Mouse (Mus musculus) Muller cell, postnatal 12 days (primary cell): ENCODE measurements around the gene Cmc1.

Experiments
- DNase-seq: peaks from one replicate; pipeline ENCODE4 v3.0.0-alpha.2; 2015; ENCODE audit errors: inconsistent ontology term

Gene Cmc1

DNA sequence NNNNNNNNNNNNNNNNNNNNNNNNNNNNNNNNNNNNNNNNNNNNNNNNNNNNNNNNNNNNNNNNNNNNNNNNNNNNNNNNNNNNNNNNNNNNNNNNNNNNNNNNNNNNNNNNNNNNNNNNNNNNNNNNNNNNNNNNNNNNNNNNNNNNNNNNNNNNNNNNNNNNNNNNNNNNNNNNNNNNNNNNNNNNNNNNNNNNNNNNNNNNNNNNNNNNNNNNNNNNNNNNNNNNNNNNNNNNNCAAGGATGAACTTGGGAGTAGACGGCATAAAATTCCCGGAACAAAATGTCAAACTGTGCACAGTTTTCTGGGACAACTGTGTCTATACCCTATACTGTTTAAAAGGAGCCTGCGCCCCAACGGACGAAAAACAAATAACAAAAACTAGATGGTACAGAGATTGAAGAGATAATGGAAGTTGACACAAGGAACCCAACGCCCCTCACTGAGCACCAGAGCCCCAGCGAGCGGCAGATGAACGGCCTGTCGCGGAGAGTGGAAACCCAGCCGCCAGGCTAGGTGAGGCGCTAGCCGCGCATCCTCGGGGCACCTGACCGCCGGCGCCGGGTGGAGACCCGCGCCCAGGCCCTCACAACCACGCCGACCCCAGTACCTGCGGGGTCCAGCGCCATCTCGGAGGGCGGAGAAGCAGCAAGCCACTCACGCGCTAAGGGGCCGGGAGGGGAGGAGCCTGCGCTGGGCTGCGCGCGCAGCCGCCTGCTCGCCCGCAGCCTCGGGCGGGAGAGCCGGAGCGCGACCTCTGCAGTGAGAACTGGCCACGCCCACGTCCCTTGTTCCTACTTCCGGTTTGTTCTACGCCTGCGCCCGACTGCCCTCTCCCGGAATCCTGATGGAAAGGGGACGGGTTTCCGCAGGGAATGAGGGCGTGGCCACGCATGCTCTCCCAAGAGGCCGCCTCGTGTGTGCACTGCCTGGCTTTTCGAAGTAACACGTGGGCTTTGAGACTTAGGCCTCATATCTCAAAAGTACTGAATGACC lies at the start of gene Cmc1:
Gene Cmc1, minus strand, starts transcription at position 771 of the 996 bp plus-strand sequence.
- DNase-seq, result peak; percentile 97

DNA sequence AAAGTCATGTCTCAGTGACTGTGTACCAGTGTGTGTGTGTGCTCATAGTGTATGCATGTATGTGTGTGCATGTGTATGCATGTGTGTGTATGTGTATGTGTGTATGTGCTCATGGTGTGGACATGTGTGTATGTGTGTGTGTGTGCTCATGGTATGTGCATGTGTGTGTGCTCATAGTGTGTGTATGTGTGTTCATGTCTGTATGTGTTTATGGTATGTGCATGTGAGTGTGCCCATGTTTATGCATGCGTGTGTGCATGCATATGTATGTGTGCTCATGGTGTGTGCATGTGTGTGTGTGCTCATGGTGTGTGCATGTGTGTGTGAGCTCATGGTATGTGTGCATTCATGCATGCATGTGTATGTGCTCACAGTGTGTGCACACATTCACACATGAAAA lies 48.6 kb upstream of the Cmc1 start:
- DNase-seq, result no peak

- peak; percentile 47 for DNase-seq
Observed at GRCm38 (mm10) chr9:118196661-118197390, 46.8 kb upstream of the Cmc1 start.

- no peak for DNase-seq
Observed at GRCm38 (mm10) chr9:118193263-118193662, 43.3 kb upstream of the Cmc1 start.

DNA sequence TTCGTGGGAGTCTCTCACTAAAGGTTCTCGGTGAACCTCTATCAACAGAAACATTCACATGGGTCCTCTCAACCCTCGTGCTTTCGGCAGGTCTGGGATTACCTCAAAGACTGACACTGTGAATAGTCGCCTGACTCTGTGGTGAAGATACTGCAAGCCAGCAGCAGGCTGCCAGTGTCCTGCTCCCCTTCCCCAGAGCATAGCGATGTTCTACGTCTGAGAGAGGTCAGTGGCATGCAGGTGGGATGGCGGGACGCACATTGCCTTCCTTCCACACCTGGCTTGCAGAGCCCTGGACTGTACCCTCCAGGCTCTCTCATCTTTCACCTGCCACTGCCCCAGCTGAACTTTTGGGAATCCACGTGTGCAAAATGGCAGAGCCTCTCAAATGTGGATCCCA lies 41.3 kb upstream of the Cmc1 start:
- no peak for DNase-seq

DNA sequence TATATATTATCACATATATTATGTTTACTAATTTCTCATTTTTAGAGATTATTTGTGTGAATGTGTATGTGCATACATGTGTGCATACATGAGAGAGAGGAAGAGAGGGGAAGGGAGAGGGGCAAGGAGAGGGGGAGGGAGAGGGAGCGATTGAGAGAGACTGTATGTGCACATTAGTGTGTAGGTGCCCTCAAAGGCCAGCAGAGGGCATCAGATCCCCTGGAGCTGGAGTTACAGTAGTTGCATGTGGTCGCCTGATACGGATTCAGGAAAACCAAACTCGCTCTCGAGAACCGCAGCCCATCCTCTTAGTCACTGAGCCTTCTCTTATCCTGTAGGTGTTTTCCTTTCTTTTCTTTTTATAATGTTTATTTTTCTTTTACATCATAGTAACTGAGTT lies 38.4 kb upstream of the Cmc1 start:
- no peak for DNase-seq

GRCm38 (mm10) chr9:118187420-118187819 lies 37.4 kb upstream of the Cmc1 start:
- no peak for DNase-seq

- DNase-seq, result no peak
Observed at GRCm38 (mm10) chr9:118186776-118187175, 36.8 kb upstream of the Cmc1 start.

GRCm38 (mm10) chr9:118179136-118180025 lies 29.4 kb upstream of the Cmc1 start:
- DNase-seq, result no peak

DNA sequence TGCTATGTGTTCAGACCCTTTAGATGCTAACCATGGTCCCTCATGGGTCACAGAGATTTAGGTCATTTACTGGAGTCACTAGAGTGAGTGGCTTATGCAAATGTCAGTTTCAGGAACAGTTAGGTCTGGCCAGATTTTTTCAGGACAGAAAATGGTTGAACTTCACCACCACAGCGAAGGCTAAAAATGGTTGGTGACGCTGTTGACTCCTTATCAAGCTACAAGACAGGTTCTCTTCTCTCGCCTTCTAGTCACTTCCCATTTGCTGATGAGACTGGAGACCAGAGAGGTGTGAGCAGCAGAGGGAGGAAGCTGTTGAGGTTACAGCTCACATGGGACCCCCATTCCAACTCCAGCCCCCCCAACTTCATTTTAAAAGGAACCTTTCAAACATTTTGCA lies 26.7 kb upstream of the Cmc1 start:
- no peak for DNase-seq

- no peak for DNase-seq
Observed at GRCm38 (mm10) chr9:118175411-118175810, 25.4 kb upstream of the Cmc1 start.

GRCm38 (mm10) chr9:118173086-118173485 lies 23.1 kb upstream of the Cmc1 start:
- DNase-seq, result no peak

- DNase-seq, result no peak
Observed at GRCm38 (mm10) chr9:118168544-118168943, 18.6 kb upstream of the Cmc1 start.

GRCm38 (mm10) chr9:118167606-118168005 lies 17.6 kb upstream of the Cmc1 start:
- DNase-seq, result no peak

DNA sequence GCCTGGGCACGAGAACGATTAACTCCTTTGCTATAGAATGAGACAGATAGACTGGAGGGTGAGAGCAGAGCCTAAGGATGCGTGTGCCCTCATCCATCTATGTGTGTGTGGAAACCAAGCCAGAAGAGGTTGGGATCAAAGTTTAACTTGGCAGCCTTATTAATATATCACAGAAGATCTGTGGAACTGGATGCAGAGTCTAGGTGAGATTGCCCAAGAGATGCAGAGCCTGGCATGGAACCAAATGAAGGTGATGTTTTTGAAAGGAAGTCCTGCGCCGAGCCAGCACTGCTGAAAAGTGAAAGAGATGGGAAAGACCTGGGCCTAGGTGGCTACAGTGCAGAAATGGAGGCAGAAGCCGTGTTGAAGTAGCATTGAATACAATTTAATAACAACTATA lies 11.6 kb upstream of the Cmc1 start:
- no peak for DNase-seq

GRCm38 (mm10) chr9:118159936-118160335 lies 10.0 kb upstream of the Cmc1 start:
- no peak for DNase-seq

GRCm38 (mm10) chr9:118158201-118158600 lies 8.2 kb upstream of the Cmc1 start:
- DNase-seq, result no peak

GRCm38 (mm10) chr9:118157234-118157633 lies 7.3 kb upstream of the Cmc1 start:
- DNase-seq, result peak; percentile 6

GRCm38 (mm10) chr9:118154666-118155065 lies 4.7 kb upstream of the Cmc1 start:
- no peak for DNase-seq

GRCm38 (mm10) chr9:118151221-118151507 lies 1.2 kb upstream of the Cmc1 start:
- DNase-seq, result no peak

GRCm38 (mm10) chr9:118150429-118151220 lies 648 bp upstream of the Cmc1 start:
- DNase-seq, result no peak
